Mouse (Mus musculus): Measurements from ENCODE around the gene Slc35f4. TPM values are rescaled to one million over a fixed set of nuclear protein-coding genes. Genes with fewer than 3 reads are reported as not detected.
"Not testable (repeated sequence)": the region's sequence is repeated elsewhere in the genome, so short reads cannot be mapped to it uniquely, and the experiment has no call there.

Slc35f4 gene
- total RNA-seq, 2 experiments from 2014 or later, result not detected

DNA sequence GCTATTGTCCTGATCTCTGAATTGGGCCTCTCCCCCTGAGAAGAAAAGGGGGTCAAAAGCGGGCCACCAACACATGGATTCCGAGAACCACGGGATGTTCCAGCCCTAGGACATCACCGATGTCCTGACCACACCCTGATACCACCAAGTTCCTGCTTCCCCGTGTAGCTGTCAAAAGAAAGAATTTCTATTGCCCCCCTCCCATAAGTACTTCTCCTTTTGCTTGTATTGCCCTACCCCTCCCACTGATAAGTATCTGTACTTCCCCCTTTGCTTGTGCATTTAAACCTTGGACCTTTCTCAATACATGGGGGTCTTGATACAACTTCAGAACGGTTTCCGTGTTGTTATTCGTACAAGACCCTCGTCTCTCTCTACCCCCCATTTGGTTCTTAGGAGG lies 247.4 kb downstream of the Slc35f4 start:
- not testable (repeated sequence) for DNase-seq

DNA sequence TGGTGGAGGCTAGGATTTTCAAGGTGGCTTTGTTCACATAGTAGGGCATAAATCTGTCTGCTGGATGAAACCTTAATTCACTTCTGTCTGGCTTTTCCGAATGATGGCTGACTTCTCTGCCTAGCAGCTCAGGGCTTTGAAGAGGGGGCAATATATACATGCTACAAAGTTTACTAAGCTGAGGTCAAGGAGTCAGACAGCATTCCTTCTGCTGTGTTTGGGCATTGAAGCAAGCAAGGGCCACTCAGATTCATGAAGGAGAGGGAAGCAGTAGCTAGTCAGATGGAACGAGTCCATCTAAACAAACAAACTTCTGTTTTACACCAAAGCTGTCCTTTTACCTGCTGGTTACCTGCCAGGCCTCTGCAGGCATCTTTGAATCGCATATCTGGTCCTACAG lies 248.2 kb downstream of the Slc35f4 start:
- no peak for DNase-seq

GRCm38 (mm10) chr14:49275376-49275775 lies 250.5 kb downstream of the Slc35f4 start:
- DNase-seq, result no peak

- DNase-seq, result no peak
These were observed 260.4 kb downstream of the Slc35f4 start for GRCm38 (mm10) chr14:49265286-49266002.

Small RNAs within 50 kb of the gene (microRNA-seq; reads per million reads assigned to microRNA genes)
- gene Gm22949, result not detected

Measured in adrenal gland, postnatal 36 days (tissue).